Mouse (Mus musculus) midbrain, postnatal 0 days (tissue): ENCODE data around the gene Npas2. TPM values are rescaled to one million over a fixed set of nuclear protein-coding genes. Genes with fewer than 3 reads are reported as not detected.
A peak's percentile ranks its signal among the peaks of the same experiment; 100 is the strongest.

Source experiments
- ATAC-seq: fragments of 200-750 bp; cut with Nextera tagmentation; 2 replicates; pipeline ENCODE4 v1.8.0; 2017; ENCODE audit warnings: moderate number of reproducible peaks, mild to moderate bottlenecking, moderate TSS enrichment, moderate library complexity; ENCODE audit not compliant: low FRiP score
- DNase-seq: peaks from one replicate; pipeline ENCODE4 v3.0.0-alpha.2; 2015; ENCODE audit warnings: low spot score
- H3K27ac ChIP-seq: fragments of 300-500 bp; sonication (generic); 2 replicates; pipeline ENCODE4 v1.5.1; 2014; ENCODE audit warnings: low read depth, mild to moderate bottlenecking, low read length, mixed read lengths
- H3K27me3 ChIP-seq: fragments of 300-500 bp; sonication (generic); 2 replicates; pipeline ENCODE4 v1.6.1; 2014; ENCODE audit warnings: low read length, control low read depth, mixed read lengths; ENCODE audit not compliant: insufficient read depth
- H3K36me3 ChIP-seq: fragments of 300-500 bp; sonication (generic); 2 replicates; pipeline ENCODE4 v1.6.1; 2014; ENCODE audit warnings: low read length, control low read depth, mixed read lengths; ENCODE audit not compliant: insufficient read depth
- H3K4me1 ChIP-seq: fragments of 300-500 bp; sonication (generic); 2 replicates; pipeline ENCODE4 v1.6.1; 2014; ENCODE audit warnings: mild to moderate bottlenecking, control low read depth, antibody characterized with exemption, low read length, mixed read lengths; ENCODE audit not compliant: insufficient read depth
- H3K4me2 ChIP-seq: fragments of 300-500 bp; sonication (generic); 2 replicates; pipeline ENCODE4 v1.6.1; 2014; ENCODE audit warnings: low read depth, mild to moderate bottlenecking, low read length, mixed read lengths; ENCODE audit not compliant: poor library complexity, severe bottlenecking
- H3K4me3 ChIP-seq: fragments of 300-500 bp; sonication (generic); 2 replicates; pipeline ENCODE4 v1.5.1; 2014; ENCODE audit warnings: low read depth, mild to moderate bottlenecking, low read length, moderate library complexity
- H3K9ac ChIP-seq: fragments of 300-500 bp; sonication (generic); replicated peaks from 2 replicates; pipeline ENCODE4 v1.6.1; 2014; ENCODE audit warnings: mild to moderate bottlenecking, low read length, moderate library complexity, mixed read lengths; ENCODE audit not compliant: poor library complexity, severe bottlenecking
- H3K9me3 ChIP-seq: fragments of 300-500 bp; sonication (generic); 2 replicates; pipeline ENCODE4 v1.6.1; 2016; ENCODE audit warnings: low read length, control low read depth
- CTCF ChIP-seq: IDR thresholded peaks from 2 replicates; pipeline ENCODE4 v1.5.1; 2016; ENCODE audit warnings: antibody characterized with exemption, mild to moderate bottlenecking
- WGBS: fragments of 180-500 bp; shearing (Covaris S2); extraction: QIAGEN DNeasy Blood & Tissue Kit; methylation state at CpG from one replicate; pipeline ENCODE4 v1.1.7; 2014; 5-methylcytosine and 5-hydroxymethylcytosine counted together
- polyA plus RNA-seq: library from polyadenylated mRNA; unstranded; fragments of >200 nt; fragmentation: Nextera tagmentation; extraction: Ambion mirVana; gene quantifications from 2 replicates; pipeline ENCODE4 v1.2.1, GENCODE M21; 2015
- total RNA-seq: library from RNA; depleted of rRNA; stranded (reverse); fragments of >200 nt; gene quantifications from 2 replicates; pipeline ENCODE4 v1.2.3, GENCODE M21; 2014

Npas2 gene
- total and polyA plus RNA-seq, 2 experiments from 2014 or later, result 1.2 to 1.5 TPM

DNA sequence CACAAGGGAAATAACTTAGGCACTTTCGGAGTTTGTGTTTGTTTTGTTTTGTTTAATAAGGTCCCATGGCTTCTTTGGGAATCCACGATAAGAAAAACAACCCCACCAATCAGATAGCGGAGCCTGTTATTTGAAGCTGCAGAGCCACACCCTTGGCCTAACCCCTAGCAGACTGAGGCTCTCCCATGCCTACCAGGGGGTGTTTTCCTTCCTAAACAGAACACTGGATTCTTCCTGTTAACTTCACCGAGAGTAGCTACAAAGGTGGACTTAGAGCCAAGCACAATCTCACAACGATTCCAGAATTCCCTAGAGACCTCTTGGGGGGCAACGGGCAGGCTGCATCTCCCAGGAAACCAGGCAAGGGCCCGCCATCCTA is 169.0 kb downstream of the Npas2 start:
- Histone ChIP-seq H3K9ac (no peak overlapping the region), H3K4me1 (peaks cover 3% of the 10 kb centered on the region; the same call in 1 of the 2 replicates), H3K27ac (no peak overlapping the region), H3K27me3 (no peaks in the 10 kb centered on the region), H3K4me3 (no peak overlapping the region), H3K4me2 (no peak overlapping the region), H3K9me3 (no peaks in the 10 kb centered on the region), H3K36me3 (no peaks in the 10 kb centered on the region)
- DNase-seq, result no peak
- ATAC-seq, result no peak
- no peak for TF ChIP-seq CTCF
- WGBS, result 55% methylated on average over 7 of the region's 7 CpGs

DNA sequence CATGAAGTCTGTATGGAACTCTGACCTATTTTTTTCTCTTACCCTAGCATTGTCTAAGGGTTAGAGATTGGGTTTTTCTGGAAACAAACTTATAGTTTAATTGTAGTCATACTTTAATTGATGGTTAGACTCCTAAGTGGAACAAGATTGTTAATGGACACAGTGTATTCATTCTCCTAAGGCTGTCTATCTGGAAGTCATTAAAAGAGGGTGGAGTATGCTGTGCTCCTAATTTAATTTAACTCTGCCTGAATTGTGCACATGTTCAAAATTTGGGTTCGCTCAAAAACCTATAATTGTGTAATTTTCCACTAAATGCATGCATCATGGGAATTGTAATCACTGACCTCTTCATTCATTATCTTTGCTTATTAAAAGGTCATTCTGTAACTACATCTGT is 172.0 kb downstream of the Npas2 start:
- WGBS, result 93% methylated on average over 1 of the region's 1 CpGs
- DNase-seq, result no peak
- peaks cover 7% of the 10 kb centered on the region for H3K36me3 ChIP-seq
- no peak for TF ChIP-seq CTCF
- H3K4me1 ChIP-seq, result peaks cover 11% of the 10 kb centered on the region
- H3K4me3 ChIP-seq, result no peak overlapping the region
- H3K4me2 ChIP-seq, result no peak overlapping the region
- no peaks in the 10 kb centered on the region for H3K9me3 ChIP-seq
- ATAC-seq, result no peak
- no peak overlapping the region for H3K27ac ChIP-seq
- H3K27me3 ChIP-seq, result no peaks in the 10 kb centered on the region
- H3K9ac ChIP-seq, result no peak overlapping the region

DNA sequence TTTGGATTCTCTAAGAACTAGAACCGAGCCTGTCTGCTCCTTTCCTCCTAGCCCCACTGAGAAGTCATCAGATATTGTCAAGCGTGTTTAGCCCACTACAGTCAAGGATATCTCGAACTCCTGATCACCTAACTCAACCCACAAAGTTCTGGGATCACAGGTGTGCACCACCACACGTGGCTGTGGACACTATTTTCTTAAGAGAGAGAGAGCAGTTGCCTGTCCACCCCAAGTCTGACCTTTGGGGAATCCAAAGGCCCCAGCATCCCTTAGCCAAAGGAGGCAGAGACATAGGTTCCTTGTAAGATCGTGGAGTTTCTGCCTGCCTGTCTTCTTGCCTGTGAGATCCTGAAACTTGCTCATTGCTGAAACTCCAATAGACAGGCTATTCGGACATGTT is 173.5 kb downstream of the Npas2 start:
- H3K27ac ChIP-seq, result peak overlapping the region; percentile 59
- DNase-seq, result peak; percentile 9
- H3K4me1 ChIP-seq, result peaks cover 11% of the 10 kb centered on the region
- peak overlapping the region; percentile 58 for H3K4me2 ChIP-seq
- peaks cover 21% of the 10 kb centered on the region for H3K36me3 ChIP-seq
- no peak for TF ChIP-seq CTCF
- peak overlapping the region; percentile 56; the same call in 1 of the 2 replicates for H3K9ac ChIP-seq
- no peaks in the 10 kb centered on the region for H3K9me3 ChIP-seq
- H3K27me3 ChIP-seq, result no peaks in the 10 kb centered on the region
- ATAC-seq, result peak; percentile 4; the same call in 1 of the 2 replicates
- H3K4me3 ChIP-seq, result peak overlapping the region; percentile 77
- 24% methylated on average over 6 of the region's 6 CpGs for WGBS

DNA sequence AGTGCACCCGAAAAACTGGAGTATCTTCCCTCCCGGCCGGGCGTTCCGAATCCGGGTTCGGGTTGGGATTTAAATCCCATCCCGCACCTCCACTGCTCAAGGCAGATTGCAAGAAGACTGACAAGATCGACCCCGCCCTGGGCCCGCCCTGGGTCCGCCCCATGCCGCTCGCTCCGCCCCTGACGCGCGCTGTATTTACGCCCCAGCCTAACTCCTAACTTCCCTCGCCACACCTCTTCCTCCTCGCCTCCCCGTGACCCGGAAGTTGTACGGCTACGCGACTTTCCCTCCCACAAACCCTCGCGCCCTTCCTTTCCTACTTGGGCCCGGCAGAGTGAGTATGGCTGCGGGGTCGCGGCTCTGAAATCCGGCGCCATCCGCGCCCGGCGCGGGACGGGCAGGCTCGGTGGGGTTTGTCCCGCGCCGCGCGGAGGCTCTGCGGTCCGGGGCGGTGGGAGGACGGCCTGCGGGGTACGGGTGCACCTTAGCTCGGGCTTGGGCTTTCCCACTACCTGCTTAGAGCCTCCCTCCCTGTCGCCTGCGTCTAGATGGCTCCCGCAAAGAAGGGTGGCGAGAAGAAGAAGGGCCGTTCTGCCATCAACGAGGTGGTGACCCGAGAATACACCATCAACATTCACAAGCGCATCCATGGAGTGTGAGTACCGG is 174.2 kb downstream of the Npas2 start, which contains the start of gene Rpl31:
Rpl31 (plus strand) TSS at position 242 of the 666 bp plus-strand sequence.
- Histone ChIP-seq H3K9ac (peak within 1 kb of the TSS; percentile 93), H3K27me3 (no peaks in the 10 kb centered on the region), H3K4me3 (peak within 1 kb of the TSS; percentile 77), H3K4me2 (peak within 1 kb of the TSS; percentile 83), H3K27ac (peak within 1 kb of the TSS; percentile 91), H3K36me3 (peaks cover 26% of the 10 kb centered on the region), H3K4me1 (peaks cover 11% of the 10 kb centered on the region), H3K9me3 (no peaks in the 10 kb centered on the region)
- WGBS, result under 1% methylated on average over 62 of the region's 62 CpGs
- ATAC-seq (peak; percentile 99), DNase-seq (peak; percentile 97)
- TF ChIP-seq CTCF, result no peak

DNA sequence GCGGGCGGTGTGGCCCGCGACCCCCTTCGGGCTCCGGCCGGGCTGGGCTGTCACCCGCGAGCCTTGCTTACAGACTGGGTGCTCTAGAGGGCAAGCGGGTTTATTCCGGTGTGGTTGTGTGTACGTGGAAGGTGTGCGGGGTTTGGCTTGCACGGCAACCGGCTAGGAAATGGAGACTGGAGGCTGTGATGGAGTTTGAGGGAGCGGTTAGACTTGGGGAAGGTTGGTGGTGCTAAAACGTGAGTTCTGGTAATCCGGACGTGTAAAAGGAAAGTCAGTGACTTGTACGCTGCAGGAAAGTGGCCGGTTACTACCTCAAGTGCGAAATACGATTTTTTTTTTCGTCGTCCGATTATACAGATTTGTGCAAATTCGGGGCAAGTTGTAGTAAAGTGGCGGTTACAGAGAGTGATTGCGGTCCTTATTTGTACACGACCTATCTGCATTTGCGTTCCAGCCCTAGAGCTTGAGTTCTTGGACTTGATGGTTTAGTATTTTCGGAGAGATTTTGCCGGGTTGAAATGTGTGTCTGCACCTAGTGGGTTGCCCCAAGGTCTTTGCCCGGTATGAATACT is 174.8 kb downstream of the Npas2 start:
- DNase-seq (peak; percentile 14), ATAC-seq (peak; percentile 59)
- Histone ChIP-seq H3K36me3 (peaks cover 30% of the 10 kb centered on the region), H3K9ac (peak overlapping the region; percentile 93), H3K4me2 (peak overlapping the region; percentile 83), H3K27ac (peak overlapping the region; percentile 91), H3K27me3 (no peaks in the 10 kb centered on the region), H3K9me3 (no peaks in the 10 kb centered on the region), H3K4me3 (peak overlapping the region; percentile 77), H3K4me1 (peaks cover 11% of the 10 kb centered on the region)
- WGBS, result under 1% methylated on average over 34 of the region's 34 CpGs
- TF ChIP-seq CTCF, result no peak

DNA sequence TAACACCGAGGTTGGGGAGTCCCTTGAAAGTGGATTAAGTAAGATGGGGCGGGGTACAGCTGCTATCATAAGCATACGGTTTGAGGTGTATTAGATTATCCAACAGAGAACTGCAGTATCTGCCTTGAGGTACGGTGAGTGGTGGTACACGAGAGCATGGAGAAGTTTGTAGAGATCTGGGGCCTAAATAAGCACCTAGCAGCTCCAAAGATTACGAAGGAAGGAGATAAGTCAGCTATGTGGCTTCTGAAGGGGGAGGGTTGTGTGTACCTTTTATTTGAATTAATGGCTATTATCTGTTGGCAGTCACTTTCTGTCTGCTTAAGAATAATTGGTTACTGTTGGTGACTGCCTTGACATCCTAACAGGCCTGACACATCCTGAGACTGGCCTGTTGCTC is 176.9 kb downstream of the Npas2 start:
- no peaks in the 10 kb centered on the region for H3K9me3 ChIP-seq
- no peak overlapping the region for H3K9ac ChIP-seq
- no peak for TF ChIP-seq CTCF
- no peaks in the 10 kb centered on the region for H3K27me3 ChIP-seq
- no peak overlapping the region for H3K4me3 ChIP-seq
- H3K27ac ChIP-seq, result no peak overlapping the region
- peaks cover 11% of the 10 kb centered on the region for H3K4me1 ChIP-seq
- peaks cover 30% of the 10 kb centered on the region for H3K36me3 ChIP-seq
- ATAC-seq (no peak), DNase-seq (no peak)
- no peak overlapping the region for H3K4me2 ChIP-seq
- 85% methylated on average over 6 of the region's 6 CpGs for WGBS
